Mouse (Mus musculus) urinary bladder, postnatal 10 days (tissue): ENCODE data around the gene Cmc1.

Experiments used
- DNase-seq: peaks from one replicate; pipeline ENCODE4 v3.0.0; 2022; ENCODE audit warnings: low spot score

Gene Cmc1

DNA sequence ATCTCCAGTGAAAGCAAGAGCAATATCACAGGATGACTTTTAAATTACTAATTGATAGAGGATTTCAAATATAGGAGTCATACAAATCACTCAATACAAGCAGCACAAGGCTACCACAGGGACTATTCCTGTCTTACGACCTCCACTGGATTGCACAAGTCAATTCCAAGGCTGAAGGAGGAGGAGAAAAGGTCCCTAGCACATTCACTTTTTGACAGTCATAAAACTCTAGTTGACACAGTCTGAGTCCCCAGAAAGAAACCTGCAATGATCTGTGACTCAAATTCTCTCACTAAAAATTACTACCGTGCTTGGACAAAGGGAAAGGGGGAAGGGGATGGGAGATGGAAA lies 39.6 kb downstream of the Cmc1 start:
- no peak for DNase-seq

DNA sequence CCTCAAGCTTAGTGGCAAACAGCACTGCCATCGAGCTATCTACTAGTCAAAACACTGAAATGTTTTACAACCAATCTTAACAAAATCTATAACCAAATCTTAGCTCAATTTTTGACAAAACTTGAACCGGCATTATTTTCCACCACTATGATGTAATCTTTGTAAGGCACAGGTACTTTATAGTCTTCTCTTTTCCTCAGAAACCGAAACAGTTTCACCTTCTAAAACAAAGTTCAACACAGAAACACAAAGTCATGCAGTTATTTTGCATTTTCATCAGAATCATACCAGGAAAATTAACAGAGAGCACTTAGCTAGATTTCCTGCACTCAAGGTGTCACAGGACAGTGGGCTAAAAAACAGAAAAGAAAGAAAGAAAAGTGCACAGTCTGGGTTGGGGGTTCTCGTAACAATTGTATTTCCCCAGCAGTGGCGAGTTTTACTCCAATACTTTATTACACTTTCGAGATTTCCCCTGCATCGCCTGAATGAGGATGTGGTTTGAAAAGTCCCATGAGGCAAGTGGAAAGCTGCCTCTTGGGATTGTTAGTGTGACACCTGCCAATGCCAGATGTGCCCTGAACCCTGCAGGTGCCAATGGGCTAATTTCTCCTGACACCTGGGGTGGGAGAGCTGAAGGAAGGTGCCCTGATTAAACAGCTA lies 40.1 kb downstream of the Cmc1 start:
- DNase-seq: no peak

DNA sequence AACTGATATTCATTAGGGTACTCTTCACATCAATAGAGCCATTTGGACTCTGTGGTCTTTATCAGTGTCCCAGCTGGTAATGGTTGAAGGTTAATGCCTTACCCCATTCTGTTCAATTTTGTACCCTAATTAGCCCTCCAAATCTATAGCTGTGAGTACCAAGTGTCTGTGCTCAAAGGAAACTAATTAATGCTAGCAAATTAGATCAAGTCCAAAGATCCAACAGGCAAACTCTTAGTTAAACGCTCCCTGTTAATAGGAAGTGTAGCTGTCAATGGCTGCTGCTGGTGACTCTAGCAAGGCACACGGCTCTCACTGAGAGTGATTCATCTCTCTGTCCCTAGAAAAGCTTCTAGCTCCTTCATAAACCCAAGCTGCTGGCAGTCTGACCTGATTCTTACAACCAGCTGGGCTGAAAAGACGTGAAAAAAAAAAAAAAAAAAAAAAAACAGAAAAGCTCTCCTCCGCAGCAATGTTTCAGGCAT lies 41.4 kb downstream of the Cmc1 start:
- no peak for DNase-seq

DNA sequence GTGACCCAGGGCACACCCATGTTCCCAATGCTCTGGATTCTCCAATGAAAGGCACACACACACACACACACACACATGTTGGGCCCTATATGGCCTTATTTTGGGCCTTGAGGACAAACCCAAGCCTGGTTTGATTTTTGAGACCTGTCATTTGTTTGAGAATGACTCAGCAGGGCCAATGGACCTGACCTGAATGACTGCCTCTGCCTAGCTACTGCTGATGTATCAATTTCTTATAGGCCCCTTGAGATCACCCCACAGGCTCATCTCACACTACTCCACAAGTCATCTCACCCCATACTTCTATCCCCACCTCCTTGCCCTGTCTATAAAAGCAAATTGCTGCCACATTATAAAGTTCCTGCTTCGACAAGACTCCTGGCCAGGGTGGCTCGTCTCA lies 48.2 kb downstream of the Cmc1 start:
- no peak for DNase-seq

DNA sequence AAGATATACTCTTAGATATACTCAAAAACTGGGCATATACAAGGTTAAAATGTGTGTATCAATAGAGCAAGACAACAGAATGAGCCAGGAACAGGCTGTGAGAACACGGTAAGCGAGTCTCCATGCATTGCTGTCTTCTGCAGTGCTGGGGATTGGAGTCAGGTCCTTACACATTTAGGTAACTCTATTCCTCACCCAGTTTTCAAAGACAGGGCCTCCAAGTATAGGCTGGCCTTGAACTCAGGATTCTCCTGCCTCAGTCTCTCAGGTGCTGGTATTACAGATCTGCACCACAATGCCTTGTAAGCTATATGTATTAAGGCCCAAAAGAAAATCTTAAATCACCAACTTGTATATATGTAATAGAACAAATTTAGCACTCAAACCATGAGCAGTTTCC lies 49.5 kb downstream of the Cmc1 start:
- DNase-seq: no peak

DNA sequence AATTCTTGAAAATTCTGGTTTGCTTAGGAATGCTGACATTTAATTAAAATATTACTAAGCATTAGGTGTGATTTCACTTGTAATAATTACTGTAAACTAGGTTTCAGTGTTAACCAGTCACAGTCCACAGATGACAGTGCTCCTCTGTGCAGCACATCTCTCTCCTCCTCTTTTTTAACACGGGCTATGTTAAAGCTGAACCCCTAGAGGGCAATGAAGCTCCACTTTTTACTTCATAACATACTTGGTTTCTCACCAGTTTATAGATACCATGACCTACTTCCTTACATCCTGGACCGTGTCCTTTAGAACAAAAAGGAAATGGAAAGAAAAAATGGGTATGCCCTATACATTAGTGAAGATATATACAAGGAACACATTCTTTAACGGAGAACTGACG lies 50.6 kb downstream of the Cmc1 start:
- no peak for DNase-seq

DNA sequence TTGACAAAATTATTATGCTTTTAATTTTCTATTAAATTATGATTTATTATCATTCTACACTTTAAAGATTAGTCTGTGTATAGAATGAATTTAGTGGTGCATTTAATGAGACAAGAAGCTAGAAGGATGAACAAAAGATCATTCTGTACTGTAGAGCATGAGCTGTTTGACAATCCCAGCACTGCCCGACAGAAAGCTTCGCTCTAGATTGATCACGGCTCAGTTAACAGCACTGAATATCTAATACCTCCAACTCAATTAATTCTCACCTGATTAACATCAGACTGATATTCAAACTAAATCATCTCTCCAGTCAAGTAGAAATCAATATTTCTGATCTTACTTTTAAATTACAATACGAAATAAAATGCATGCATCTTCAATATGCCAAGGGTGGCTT lies 66.1 kb downstream of the Cmc1 start:
- DNase-seq: no peak

DNA sequence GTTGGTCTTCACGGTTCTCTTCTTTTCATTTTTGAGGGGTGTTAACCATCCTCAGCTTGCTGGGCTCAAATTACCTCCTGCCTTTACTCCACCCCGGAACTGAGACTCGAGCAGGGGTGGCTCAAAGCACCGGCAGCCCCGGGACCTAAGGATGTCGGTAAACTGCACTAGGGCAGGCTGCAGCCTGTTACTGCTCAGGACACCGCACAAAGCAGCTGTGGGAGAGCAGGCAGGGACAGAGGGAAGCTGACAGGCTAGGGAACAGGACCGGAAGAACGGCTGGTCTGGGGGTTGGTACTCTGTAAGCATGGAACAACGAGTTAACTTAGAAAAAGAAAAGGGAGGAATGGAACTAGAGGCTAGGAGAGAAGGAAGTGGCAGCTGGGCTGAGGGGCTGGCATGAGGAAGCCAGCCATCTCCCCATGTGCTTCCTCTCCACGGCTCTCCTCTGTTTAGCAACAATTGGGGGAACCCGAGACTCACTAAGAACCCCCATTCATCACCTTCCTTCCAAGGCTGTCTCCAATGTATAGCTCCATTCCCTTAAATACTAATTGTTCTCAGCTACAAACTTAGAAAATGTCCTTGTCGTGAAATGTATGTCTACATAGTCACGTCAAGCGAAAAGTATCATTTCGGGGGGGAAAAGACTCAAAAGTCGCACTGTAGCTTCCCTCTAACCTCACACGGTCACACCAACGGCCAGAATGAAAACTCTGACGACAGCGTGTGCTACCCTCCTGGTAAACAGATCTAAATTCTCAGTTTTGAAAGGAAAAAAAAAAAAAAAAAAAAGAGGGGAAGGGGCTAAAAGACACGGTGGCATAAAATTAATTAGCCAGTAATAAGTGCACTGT lies 67.2 kb downstream of the Cmc1 start:
- DNase-seq: no peak

DNA sequence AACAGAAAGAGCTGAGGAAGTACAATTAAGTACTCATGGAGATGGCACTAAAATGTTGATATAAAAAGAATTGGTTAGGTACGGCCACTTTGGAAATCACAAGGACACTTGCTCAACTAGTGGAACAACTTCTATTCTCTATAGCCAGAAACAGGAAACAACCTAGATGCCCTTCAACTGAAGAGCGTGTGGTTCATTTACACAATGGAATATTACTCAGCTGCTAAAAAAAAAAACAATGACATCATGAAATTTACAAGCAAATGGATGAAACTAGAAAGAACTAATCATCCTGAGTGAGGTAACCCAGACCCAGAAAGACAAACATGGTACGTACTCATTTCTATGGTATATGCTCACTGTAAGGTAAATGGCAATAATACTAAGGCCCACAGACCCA lies 76.6 kb downstream of the Cmc1 start:
- no peak for DNase-seq

DNA sequence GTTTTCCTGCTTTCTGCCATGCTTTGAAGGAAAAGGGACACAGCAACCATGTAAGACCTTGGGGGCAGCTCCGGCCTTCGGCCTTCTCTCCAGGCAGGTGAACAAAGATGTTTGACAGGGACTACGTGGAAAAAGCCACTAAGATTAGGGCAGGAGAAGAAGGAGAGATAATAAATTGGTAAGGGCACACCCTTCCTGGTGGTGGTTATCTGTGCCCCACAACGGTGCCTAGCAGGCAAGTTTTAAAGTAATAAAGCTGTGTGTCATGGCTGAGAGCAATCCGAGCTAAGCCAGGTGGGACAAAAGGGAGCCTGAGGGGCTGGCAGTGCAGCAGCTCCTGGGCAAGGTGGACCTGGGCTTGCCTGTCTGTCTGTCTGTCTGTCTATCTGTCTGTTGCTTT lies 77.9 kb downstream of the Cmc1 start:
- DNase-seq: no peak

DNA sequence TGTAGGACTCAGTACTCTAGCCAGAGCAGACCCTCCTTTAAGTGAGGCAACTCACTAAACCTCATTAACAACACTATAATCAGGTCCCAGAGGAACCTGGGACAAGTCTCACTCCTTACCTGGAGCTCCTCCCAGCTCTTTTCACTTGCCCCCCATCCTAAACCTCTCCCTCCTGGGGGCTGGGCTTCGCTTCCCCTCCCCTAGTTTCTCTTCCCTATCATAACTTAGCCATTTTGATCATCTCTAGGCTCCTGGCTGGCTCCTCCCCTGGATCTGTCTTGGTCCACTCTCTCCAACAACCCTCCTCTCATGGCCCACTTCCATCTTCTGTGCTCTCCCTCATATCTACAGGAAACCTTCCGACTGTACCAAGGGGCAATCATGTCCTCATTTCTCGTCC lies 78.6 kb downstream of the Cmc1 start:
- no peak for DNase-seq

DNA sequence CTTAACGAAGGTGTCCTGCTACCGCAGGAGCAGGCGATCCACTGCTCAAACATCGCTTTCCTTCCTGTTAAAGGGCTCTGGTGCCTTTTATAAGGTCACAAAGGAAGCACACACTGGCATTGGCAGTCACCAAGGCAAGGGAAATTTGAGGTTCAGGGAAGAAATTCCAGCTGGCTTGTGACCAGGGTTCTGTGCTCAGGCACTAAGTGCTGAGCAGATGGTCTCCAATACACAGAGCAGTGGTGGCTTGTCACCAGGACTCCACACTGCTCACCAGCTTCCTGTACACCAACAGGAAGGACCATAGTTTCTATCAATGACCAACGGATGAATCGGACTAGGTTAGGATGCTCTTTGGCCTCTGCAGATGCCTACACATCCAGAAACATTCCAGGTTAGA lies 79.5 kb downstream of the Cmc1 start:
- no peak for DNase-seq

DNA sequence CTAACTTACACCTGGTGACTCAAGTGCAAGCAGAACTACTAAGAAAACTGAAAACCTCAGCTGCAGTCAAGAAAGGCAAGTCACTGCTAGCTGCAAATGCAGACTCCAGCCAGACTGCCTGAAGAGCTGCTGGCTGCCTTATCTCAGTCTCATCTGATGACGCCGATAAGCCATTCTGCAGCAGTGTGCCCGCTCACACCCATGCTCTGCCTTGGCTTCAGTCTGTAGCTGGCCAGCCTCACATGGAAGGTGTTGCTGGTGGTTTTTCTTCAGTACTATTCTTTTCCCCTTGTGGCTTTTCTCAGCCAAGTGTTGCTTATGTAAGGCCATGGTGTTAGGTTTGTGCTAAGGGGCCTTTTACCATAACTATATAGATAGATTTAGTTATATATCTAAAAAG lies 90.9 kb downstream of the Cmc1 start:
- DNase-seq: no peak

DNA sequence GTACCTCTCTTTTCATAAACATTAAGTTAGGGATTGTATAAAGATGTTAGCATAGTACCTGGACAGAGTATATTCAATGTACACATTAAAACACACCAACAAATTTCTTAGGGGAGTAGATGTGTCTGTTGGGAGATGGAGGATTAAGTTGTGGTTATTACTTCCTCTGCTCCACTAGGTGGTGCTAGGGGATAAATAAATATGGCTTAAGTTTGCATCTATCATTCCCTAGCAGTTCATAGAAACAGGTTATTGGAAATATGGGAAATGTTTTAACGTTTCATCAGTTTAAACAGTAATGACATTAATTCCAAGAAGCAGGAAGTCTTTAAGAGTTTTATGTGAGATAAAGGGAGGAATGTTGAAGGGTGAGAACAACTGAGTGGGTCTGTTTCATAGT lies 96.7 kb downstream of the Cmc1 start:
- no peak for DNase-seq

DNA sequence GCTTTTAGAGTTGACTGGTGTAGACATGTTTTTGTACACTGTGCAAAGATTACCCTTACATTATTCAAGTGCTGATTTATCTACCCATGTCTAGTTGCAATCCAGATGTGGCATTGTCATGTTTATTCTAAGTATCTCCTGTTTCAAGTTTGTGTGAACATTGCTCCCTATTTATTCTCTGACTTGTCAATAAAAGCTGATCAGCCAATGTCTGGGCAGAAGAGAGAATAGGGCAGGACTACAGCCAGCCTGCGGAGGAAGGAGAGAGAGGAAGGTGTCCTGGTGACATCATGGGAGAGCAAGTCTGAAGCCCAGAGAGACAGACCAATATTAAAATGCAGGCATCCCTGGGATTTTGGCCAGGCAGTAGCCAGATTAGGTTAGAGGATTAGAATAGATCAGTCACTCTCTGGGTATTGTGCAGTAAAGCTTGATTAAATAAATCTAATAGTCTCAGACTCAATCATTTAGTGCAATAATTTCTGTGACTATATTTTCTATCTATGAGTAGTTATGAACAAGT lies 104.9 kb downstream of the Cmc1 start:
- DNase-seq: no peak

DNA sequence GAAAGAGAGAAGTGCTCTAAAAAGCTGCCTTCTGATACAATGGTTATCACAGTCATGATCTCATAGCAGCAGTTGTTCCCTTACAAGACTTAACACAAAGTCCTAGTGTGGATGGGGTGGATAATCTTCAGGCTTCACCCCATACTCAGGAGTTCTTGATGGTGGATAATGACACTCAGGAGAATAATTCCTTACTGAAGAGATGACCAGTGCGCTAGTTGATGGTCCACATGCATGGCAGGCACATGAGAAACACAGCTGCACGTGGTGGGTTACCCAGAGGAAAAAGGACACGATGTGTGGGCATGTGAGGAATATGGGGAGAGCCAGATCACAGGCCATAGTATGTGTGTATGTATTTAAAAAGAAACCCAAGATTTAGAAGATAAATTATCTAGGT lies 106.4 kb downstream of the Cmc1 start:
- no peak for DNase-seq

DNA sequence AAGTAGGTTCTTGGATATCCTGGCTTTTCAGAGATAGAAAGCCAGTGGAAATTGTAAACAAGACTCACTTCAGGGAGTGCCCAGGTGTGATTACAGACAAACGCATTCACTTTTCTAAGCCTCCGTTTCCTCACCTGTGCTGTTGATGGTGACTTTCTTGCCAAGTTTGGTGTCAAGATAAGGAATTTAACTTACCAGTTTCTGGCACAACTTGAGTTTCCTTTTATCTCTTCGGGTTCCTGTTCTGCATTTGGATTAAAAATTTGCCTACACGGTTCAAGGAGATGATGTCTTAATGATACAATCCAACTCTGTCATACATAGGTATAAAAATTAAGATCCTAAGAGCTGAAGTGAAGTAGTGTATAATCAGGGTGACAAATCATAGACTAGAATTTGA lies 107.2 kb downstream of the Cmc1 start:
- no peak for DNase-seq

DNA sequence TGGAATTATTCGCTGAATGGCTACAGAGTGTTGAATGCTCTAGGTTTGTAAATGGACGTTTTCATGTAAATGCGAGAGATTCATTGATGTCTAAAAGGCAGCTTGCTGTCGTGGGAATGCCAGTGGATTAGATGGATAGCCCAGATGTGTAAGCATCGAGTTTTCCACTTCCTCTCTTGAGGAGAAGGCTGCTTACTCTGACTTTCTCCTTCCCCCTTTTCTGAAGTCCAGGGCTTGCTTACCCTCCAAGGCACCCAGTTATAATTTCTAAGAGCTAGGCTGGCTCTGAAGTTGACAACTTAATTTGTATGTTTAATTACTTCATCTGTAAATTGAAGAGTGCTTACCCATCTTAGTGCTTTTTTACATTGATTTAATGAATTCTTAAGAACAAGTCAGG lies 108.3 kb downstream of the Cmc1 start:
- no peak for DNase-seq

DNA sequence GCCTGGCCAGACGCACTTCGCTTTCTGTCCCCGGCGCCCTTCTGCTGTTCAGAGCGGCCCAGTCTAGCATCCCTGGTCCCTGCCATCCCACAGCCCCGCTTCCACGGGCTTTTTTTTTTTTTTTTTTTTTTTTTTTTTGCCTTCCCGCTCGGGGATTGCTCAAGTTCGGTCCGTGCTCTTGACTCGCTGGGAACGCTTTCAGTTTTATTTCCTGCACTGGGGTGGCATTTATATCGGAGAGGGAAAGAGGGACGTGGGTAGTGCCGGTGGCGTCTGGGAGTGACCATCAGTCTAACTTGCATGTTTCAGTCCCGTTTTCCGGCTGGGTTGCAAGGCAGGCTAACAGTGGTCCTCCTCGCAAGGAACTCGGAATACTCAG lies 109.0 kb downstream of the Cmc1 start:
- no peak for DNase-seq

DNA sequence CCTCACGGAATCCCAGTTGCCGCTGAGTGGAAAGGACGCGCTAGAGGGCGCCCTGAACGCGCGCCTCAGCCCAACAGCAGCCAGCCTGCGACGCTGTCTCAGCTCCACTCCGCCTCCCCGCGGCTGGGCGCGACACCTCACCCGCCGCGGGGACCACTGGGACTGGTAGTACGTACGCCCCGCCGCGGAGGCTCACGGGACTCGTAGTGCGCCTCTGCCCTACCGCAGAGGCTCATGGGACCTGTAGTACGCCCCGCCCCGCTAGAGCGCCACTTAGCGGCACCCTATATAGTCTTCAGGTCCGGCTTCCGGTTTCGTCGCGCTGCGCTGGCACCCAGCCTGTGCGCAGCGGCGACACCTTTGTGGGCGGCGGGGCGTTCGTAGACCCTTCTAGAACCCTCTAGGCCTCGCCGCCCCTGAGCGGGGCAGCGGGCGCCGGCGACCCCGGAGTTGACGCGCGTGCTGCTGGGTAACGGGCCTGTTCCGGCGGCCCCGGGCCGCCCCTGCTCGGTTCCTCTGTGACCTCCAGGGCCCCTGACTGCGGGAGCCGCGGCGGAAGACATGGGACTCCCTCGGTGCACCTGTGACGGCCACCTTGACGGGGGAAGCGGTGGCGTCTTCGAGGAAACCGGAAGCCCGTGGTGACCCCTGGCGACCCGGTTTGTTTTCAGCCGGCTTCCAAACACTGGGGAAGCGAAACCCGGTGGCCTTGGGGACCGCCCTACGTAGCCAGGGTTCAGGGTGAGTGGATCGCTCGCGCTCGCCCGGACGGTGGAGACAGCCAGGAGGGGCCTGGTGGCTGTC lies 109.6 kb downstream of the Cmc1 start, which contains the start of gene Azi2:
Gene Azi2, plus strand, starts transcription at position 282 of the 804 bp plus-strand sequence.
- peak; percentile 86 for DNase-seq

DNA sequence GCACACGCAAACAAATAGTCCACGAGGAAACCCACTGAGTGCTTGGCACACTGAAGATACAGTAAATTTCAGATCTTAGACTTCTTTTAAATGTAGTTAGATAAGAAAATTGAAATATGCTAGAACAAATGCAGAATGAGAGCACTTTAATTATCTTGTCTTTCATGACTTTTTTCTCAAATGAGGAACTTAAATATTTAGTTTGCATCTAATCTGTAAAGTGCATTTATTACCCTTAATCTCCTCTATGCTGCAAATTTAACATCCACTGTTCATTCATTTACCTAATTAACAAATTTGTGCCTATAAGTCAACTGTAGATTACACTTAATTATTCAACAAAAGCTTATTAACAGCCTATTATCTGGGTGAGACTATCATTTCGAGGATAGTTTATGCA lies 115.0 kb downstream of the Cmc1 start:
- no peak for DNase-seq

DNA sequence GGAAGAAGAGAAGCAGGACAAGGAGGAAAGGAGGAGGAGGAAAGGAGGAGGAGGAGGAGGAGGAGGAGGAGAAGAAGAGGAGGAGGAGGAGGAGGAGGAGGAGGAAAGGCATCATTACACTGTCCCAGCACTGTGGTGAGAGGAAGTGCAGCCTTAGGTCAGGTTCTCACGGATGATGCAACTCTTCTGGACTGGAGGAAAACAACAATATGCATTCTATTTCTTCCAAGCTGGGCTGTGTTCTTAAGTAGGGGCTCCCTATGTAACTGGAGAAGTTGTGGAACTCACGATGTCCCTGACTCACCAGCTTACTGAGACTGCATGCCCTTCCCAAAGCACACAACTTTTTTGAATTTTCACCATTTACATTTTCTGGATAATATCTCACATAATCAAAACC lies 118.3 kb downstream of the Cmc1 start:
- no peak for DNase-seq

DNA sequence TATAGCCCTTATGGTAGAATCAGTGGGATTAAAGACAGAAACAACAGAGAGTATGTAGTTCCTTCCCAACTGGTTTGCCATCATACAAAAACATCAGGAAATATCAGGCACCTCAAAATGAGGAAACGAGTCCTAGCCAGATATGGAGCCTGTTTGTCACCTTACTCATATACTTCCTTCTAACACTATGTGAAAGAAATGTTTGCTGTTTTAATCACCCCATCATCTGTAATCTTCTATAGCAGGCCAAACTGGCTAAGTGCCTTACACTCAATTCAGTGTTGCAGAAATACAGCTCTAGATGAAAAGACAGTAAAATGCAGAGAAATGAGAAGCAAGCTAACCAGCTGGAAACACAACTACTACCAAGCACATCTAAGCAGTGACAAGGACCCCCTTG lies 119.7 kb downstream of the Cmc1 start:
- no peak for DNase-seq
